Mouse (Mus musculus): ENCODE measurements around the gene Mill2. TPM values are rescaled to one million over a fixed set of nuclear protein-coding genes. Genes with fewer than 3 reads are reported as not detected.
"Not testable (repeated sequence)": the region's sequence is repeated elsewhere in the genome, so short reads cannot be mapped to it uniquely, and the experiment has no call there.

The Mill2 gene
- total RNA-seq, 2 experiments from 2014 or later, result 2.3 to 2.6 TPM

DNA sequence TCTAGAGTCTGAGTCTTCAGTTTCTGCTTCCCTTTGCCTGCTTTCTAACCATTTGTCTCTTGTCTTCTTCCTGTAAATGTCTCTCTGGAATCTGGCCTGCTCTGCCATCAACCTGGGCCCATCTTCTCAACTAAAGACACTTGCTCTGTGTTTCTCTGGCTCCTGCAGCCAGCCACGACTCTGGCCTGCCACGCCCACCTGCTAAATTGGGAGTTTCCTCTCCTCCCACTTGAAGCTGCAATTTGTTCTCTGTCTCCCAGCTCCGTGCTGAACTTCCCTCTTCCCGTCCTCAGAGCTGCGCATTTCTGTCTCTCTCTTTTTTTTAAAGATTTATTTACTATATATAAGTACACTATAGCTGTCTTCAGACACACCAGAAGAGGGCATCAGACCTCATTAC is 5.0 kb downstream of the Mill2 start:
- Histone ChIP-seq H3K27ac (no peak overlapping the region), H3K4me3 (no peak overlapping the region)
- no peak for TF ChIP-seq CTCF (conservative IDR thresholded peaks at IDR 0.05)
- no peak for DNase-seq (ENCODE audit: low spot score in 2 of 2)

DNA sequence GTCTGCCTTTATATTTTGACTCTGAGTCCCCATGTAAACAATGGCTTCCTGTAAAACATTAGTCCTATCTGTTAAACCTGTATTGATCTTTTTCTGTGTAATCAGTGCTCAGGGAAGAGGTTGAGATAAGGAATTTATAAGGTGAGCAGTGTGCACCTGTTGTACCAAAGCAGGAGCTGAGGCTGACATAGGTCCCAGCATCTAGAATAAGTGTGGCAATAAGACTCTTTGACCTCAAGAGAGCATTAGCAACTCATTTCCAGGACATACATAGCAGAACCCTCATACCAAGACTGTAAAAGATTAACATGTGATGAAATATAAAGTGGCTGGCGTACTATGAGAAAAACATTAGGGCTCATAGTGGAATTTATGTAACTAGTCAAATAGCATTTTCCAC is 8.6 kb downstream of the Mill2 start:
- no peak for DNase-seq (ENCODE audit: low spot score in 2 of 2)
- TF ChIP-seq CTCF (conservative IDR thresholded peaks at IDR 0.05), result no peak
- Histone ChIP-seq H3K27ac (no peak overlapping the region), H3K4me3 (no peak overlapping the region)

GRCm38 (mm10) chr7:18858310-18858916 is 18.6 kb downstream of the Mill2 start:
- Histone ChIP-seq H3K4me3 (no peak overlapping the region), H3K27ac (peak overlapping the region; percentile 65)
- no peak for DNase-seq (ENCODE audit: low spot score in 2 of 2)
- TF ChIP-seq CTCF (conservative IDR thresholded peaks at IDR 0.05), result no peak

GRCm38 (mm10) chr7:18862801-18863200 is 23.0 kb downstream of the Mill2 start:
- TF ChIP-seq CTCF (conservative IDR thresholded peaks at IDR 0.05), result no peak
- no peak overlapping the region for H3K27ac ChIP-seq
- no peak for DNase-seq (ENCODE audit: low spot score in 2 of 2)
- H3K4me3 ChIP-seq, result no peak overlapping the region

DNA sequence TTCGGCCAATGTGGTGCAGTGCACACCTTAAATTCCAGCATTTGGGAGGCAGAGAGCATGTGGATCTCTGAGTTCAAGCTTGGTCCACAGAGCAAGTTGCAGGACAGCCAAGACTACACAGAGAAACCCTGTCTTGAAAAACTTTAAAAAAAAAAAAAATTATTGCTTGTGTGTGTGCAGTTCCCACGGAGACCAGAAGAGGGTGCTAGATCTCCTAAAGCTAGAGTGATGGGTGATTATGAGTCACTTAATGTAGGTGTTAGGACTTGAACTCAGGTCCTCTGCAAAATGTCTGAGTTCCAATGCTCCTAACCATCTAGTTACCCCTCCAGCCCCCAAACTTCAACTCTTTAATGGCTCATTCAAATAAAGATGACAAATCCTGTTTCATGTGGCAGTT is 28.7 kb downstream of the Mill2 start:
- Histone ChIP-seq H3K4me3 (no peak overlapping the region), H3K27ac (no peak overlapping the region)
- TF ChIP-seq CTCF (conservative IDR thresholded peaks at IDR 0.05), result peak; percentile 61
- DNase-seq (ENCODE audit: low spot score in 2 of 2), result no peak

GRCm38 (mm10) chr7:18871031-18871430 is 31.3 kb downstream of the Mill2 start, which contains the start of gene Pglyrp1:
Pglyrp1 (plus strand) TSS chr7:18871331.
- not testable (repeated sequence) for DNase-seq (ENCODE audit: low spot score in 2 of 2); H3K27ac ChIP-seq; H3K4me3 ChIP-seq

DNA sequence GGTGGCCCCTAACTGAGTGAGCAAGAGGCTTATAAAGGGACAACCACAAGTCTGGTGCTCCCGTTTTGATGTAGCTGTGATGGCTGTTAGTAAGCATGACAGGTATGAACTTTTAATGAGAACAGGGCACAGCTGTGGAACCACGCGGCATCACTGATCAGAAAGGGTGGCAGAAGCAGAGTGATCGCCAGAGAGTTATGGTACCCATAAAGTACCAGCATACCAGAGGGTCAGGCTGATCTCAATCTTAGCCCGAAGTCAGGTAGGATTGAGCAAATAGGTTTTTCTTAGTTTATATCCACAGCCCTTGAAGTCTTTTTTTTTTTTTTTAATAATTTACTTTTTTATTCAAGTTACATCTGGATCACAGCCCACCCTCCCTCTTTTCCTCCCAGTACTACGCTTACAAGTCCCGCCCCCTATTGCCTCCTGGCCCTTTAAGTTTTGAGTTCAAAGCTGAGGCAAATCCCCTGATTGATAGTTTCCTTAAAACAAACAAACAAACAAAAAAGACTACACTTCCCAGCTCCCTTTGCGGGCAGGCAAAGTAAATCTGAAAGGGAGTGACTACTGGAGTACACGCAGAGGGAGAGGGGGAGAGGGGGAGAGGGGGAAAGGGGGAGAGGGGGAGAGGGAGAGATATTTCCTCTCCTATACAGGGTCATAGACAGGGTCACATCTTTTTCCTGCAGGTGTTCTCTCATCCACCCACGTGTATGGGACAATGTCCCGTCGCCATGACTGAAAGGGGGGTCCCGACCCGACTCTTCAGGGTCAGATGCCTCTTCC is 32.4 kb downstream of the Mill2 start:
- DNase-seq (ENCODE audit: low spot score in 2 of 2), result no peak
- no peak for TF ChIP-seq CTCF (conservative IDR thresholded peaks at IDR 0.05)
- H3K4me3 ChIP-seq, result peak overlapping the region; percentile 64
- peak overlapping the region; percentile 72; the same call in 1 of the 2 replicates for H3K27ac ChIP-seq

DNA sequence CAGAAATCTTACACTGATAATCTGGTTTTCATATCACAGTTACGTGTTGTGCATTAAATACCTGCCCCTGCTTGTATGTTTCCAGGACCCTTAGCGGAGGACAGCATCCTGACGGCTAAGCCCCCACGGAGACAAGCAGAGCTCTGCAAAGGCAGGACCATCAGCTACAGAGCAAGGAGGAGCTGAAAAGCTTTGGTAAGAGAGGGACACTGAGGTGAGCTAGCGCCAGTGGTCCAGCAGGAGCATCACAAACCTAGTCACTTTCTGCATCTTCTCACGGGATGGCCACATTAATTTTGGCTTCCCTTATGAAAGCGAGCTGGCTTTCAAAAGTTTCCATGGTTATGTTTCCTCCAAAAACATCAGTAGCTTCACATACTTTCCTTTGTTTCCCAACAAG is 33.0 kb downstream of the Mill2 start:
- no peak for DNase-seq (ENCODE audit: low spot score in 2 of 2)
- H3K27ac ChIP-seq, result peak overlapping the region; percentile 72; the same call in 1 of the 2 replicates
- TF ChIP-seq CTCF (conservative IDR thresholded peaks at IDR 0.05), result no peak
- H3K4me3 ChIP-seq, result peak overlapping the region; percentile 64

DNA sequence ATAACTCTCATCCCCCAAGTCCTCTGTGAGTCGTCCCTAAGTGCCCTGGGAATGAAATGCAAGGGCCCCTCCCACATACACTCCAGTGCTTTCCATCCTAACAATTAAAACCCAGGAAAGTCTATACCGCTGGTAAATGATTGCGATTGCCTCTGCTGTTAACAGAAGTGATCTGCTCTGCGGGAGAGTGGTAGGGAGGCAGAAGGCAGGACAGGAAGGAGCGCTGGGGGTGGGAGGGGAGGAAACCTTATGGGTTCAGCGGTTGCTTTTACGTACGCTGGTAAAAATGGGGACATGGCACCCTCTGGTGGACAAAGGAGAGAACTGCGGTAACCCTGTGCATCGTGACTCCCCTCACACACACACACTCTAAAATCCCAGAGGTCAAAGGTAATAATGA is 33.5 kb downstream of the Mill2 start:
- H3K27ac ChIP-seq, result peak overlapping the region; percentile 72; the same call in 1 of the 2 replicates

DNA sequence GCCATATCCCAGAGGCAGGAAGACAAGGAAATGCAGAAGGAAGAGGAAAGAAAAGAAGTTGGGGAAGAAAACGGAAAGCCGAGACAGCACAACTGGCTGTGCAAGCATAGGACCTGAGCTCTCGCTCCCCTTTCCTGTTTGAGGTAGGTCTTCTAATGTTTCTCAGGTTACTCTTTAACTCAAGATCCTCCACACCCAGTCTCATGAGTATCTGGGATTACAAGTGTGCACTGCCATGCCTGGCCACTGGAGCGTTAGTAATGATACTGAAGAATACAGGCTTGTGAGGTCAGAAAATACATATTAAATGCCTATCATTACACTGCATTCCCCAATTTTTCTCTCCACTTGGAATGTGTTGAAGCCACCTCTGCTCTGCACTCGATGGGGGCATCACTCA is 35.6 kb downstream of the Mill2 start:
- Histone ChIP-seq H3K27ac (no peak overlapping the region), H3K4me3 (no peak overlapping the region)
- TF ChIP-seq CTCF (conservative IDR thresholded peaks at IDR 0.05), result peak; percentile 37
- DNase-seq (ENCODE audit: low spot score in 2 of 2), result no peak

More for the DNA sequence above, 33.5 kb downstream of the Mill2 start:
- TF ChIP-seq CTCF (conservative IDR thresholded peaks at IDR 0.05), result peak; percentile 96
- DNase-seq (ENCODE audit: low spot score in 2 of 2), result peak; percentile 70 to 79
- peak overlapping the region; percentile 64 for H3K4me3 ChIP-seq

DNA sequence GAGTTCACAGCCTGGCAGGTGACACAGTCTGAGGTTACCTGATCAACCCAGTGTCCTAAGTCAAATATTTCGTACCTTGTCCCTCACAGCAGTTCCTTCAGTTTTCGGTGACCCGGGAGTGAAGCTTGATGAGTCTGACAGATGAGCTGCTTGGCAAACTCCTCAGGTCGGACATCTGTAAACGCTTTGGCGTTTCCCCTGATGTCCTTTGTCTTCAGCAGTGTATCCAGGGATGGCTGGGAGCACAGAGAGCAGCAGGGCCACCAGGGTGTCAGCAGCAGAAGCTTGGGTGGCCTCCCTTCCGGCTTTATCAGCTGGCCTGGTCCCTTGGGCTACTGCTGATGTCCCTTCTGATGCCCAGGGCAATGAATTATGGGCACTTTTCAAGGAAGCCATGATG is 38.9 kb downstream of the Mill2 start:
- TF ChIP-seq CTCF (conservative IDR thresholded peaks at IDR 0.05), result no peak
- Histone ChIP-seq H3K27ac (no peak overlapping the region; the same call in 1 of the 2 replicates), H3K4me3 (no peak overlapping the region)
- DNase-seq (ENCODE audit: low spot score in 2 of 2), result no peak

GRCm38 (mm10) chr7:18883991-18884744 is 44.4 kb downstream of the Mill2 start:
- no peak for DNase-seq (ENCODE audit: low spot score in 2 of 2)
- no peak for TF ChIP-seq CTCF (conservative IDR thresholded peaks at IDR 0.05)
- peak overlapping the region; percentile 68; the same call in 1 of the 2 replicates for H3K27ac ChIP-seq
- peak overlapping the region; percentile 22 for H3K4me3 ChIP-seq

Data from layer of hippocampus, adult 2 months (tissue).